ENCODE assay signal across 9 mouse cellular contexts in the genomic region with DNA sequence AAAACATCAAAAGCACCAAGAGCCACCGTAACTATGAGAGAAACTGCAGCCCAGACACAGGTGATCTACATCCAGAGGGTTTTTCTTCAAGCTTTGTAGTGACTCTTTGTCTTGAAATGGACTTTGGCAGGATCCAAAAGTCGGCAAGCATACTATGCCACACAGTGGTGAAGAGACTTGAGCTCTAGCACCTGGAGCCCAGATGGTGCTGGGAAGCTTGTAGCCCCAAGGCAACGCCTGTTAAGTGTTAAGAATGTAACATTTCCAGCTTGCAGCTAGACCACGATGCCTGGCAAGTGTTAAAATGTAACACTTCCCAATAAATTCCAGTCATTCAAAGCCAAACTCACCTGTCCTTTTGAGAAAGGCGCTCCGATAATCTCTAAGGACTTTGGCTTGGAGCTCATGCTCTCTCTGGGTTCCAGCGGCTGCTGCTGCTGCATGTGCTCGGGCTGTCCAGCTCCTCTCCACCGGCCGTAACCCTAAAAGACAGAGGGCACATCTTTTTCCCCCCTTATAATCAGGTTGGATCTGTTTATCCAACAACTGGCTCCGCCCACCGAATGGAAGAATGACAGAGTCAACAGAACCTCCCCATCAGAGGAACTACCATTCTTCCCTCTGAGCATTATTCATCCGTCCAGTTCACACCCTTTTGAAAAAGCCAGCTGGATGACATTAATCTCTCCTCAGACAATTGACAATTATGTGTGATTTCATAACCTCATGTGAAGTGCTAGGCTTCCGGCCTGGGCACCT. TPM values are rescaled to one million over a fixed set of nuclear protein-coding genes. Genes with fewer than 3 reads are reported as not detected.
A peak's percentile ranks its signal among the peaks of the same experiment; 100 is the strongest.
DNase-seq lines count a peak whose midpoint lies in the region; ATAC-seq lines count a peak whose summit lies in the region.
"Had no signal": no experiment of that assay in that cellular context is flagged by ENCODE, and none has a peak within 500 bp of the region (broad histone marks: within the 10 kb centered on the region; RNA-seq: fewer than 3 reads in every experiment).

A gene (minus strand): TSS at position 523 of the 759 bp plus-strand sequence.

- no peak within 1 kb of the TSS for H3K27ac ChIP-seq in kidney, embryonic 15.5 days
- no peak within 1 kb of the TSS for H3K27ac ChIP-seq in intestine, embryonic 14.5 days (ENCODE audit: low read depth)
- H3K27ac ChIP-seq in neural tube, embryonic 11.5 days (ENCODE audit: low read depth, low read length): no peak within 1 kb of the TSS

- H3K4me3 ChIP-seq in kidney, embryonic 15.5 days (replicated peaks): peak within 1 kb of the TSS; percentile 13; the same call in 1 of the 2 replicates
- 0 out of 2 replicates have a peak within 1 kb of the TSS, but pooled peaks have one; percentile 2 for H3K4me3 ChIP-seq in intestine, embryonic 14.5 days (ENCODE audit: low read depth, low read length)
- no peak within 1 kb of the TSS for H3K4me3 ChIP-seq in neural tube, embryonic 11.5 days (ENCODE audit: low read depth, low read length)
- H3K4me3 ChIP-seq: myocyte had no signal

- H3K9ac ChIP-seq in kidney, embryonic 15.5 days: no peak within 1 kb of the TSS
- H3K9ac ChIP-seq in intestine, embryonic 14.5 days (ENCODE audit: low read length): no peak within 1 kb of the TSS
- H3K9ac ChIP-seq in neural tube, embryonic 11.5 days (ENCODE audit: low read length): no peak within 1 kb of the TSS

- no peaks in the 10 kb centered on the region for H3K9me3 ChIP-seq in kidney, embryonic 15.5 days (replicated peaks)
- no peaks in the 10 kb centered on the region for H3K9me3 ChIP-seq in intestine, embryonic 14.5 days (ENCODE audit: control insufficient read depth, low read length)
- no peaks in the 10 kb centered on the region for H3K9me3 ChIP-seq in neural tube, embryonic 11.5 days (ENCODE audit: control insufficient read depth, low read length)

- no peaks in the 10 kb centered on the region for H3K27me3 ChIP-seq in kidney, embryonic 15.5 days
- H3K27me3 ChIP-seq in intestine, embryonic 14.5 days (replicated peaks; ENCODE audit: control insufficient read depth, insufficient read depth, low read length): no peaks in the 10 kb centered on the region
- H3K27me3 ChIP-seq in neural tube, embryonic 11.5 days (ENCODE audit: control insufficient read depth, insufficient read depth, low read length): no peaks in the 10 kb centered on the region

- WGBS in kidney, embryonic 15.5 days: 19% methylated on average over 14 of the region's 14 CpGs
- WGBS in intestine, embryonic 14.5 days: 18% methylated on average over 14 of the region's 14 CpGs
- 26% methylated on average over 14 of the region's 14 CpGs for WGBS in neural tube, embryonic 11.5 days

- peaks cover 18% of the 10 kb centered on the region for H3K4me1 ChIP-seq in kidney, embryonic 15.5 days
- peaks cover 10% of the 10 kb centered on the region for H3K4me1 ChIP-seq in intestine, embryonic 14.5 days (replicated peaks; ENCODE audit: control insufficient read depth, insufficient read depth, low read length)
- peaks cover 16% of the 10 kb centered on the region for H3K4me1 ChIP-seq in neural tube, embryonic 11.5 days (ENCODE audit: control insufficient read depth, insufficient read depth, low read length)

- H3K36me3 ChIP-seq in kidney, embryonic 15.5 days: no peaks in the 10 kb centered on the region
- no peaks in the 10 kb centered on the region for H3K36me3 ChIP-seq in intestine, embryonic 14.5 days (ENCODE audit: control insufficient read depth, insufficient read depth, low read length)
- H3K36me3 ChIP-seq in neural tube, embryonic 11.5 days (ENCODE audit: control insufficient read depth, insufficient read depth, low read length): no peaks in the 10 kb centered on the region

- H3K4me2 ChIP-seq in kidney, embryonic 15.5 days: peak within 1 kb of the TSS; percentile 42
- H3K4me2 ChIP-seq in intestine, embryonic 14.5 days (ENCODE audit: low read length): peak within 1 kb of the TSS; percentile 42
- H3K4me2 ChIP-seq in neural tube, embryonic 11.5 days (ENCODE audit: low read depth): peak within 1 kb of the TSS; percentile 30

- no peak for DNase-seq in kidney, adult 11 months
- peak; percentile 81 for DNase-seq in embryo, embryonic 11 days
- DNase-seq in intestine, embryonic 14.5 days (ENCODE audit: low spot score): peak; percentile 65
- DNase-seq in neural tube, embryonic 11.5 days (ENCODE audit: low spot score): peak; percentile 66
- DNase-seq in right cerebral cortex, postnatal 36 days (ENCODE audit: low spot score in 2 of 2): no peak
- DNase-seq in layer of hippocampus, postnatal 14 days (ENCODE audit: low spot score in 2 of 2): no peak
- no peak for DNase-seq in cerebellum, adult 11-12 months

- 0 out of 2 replicates have a peak, but pooled peaks have one; percentile 34 for ATAC-seq in kidney, embryonic 15.5 days (replicated peaks; ENCODE audit: low FRiP score)
- ATAC-seq in intestine, embryonic 14.5 days (replicated peaks; ENCODE audit: low FRiP score, low TSS enrichment, low read depth): peak; percentile 66; the same call in 1 of the 2 replicates
- peak; percentile 48 for ATAC-seq in neural tube, embryonic 11.5 days (ENCODE audit: insufficient read depth, low FRiP score, low TSS enrichment)

RNA-seq across cellular contexts. Expression of the gene that starts here (rescaled TPM):
- 2.4 and 3.5 TPM in 2 replicates for polyA plus RNA-seq in kidney, embryonic 15.5 days (2015; fragmentation: Nextera tagmentation; extraction: Ambion mirVana)
- polyA plus RNA-seq in intestine, embryonic 14.5 days (2014; fragmentation: Nextera tagmentation; extraction: Ambion mirVana): 4.3 and 4.8 TPM in 2 replicates
- 33.7 and 34.5 TPM in 2 replicates for polyA plus RNA-seq in neural tube, embryonic 11.5 days (2014; fragmentation: Nextera tagmentation; extraction: Ambion mirVana)
- total RNA-seq in layer of hippocampus, postnatal 14 days (2021): not detected
- polyA plus RNA-seq: myocyte had no signal

Comparison
In these comparisons a context has a peak if more than half of its experiments do, and no peak if none do; other contexts are left out.
1. DNase-seq: peak in embryo, embryonic 11 days (single experiment), intestine, embryonic 14.5 days (single experiment) and neural tube, embryonic 11.5 days (single experiment); none in kidney, adult 11 months (single experiment), right cerebral cortex, postnatal 36 days (0 of 2), layer of hippocampus, postnatal 14 days (0 of 2) and cerebellum, adult 11-12 months (single experiment).
2. Peak in every context shown above with its lines, with median percentiles within 50 percentile points of each other: ATAC-seq and H3K4me2 ChIP-seq.